Mouse (Mus musculus) urinary bladder, postnatal 14 days (tissue): Measurements from ENCODE around the gene Stag3.
A peak's percentile ranks its signal among the peaks of the same experiment; 100 is the strongest.

ENCODE experiments used
- DNase-seq: peaks from one replicate; pipeline ENCODE4 v3.0.0; 2021; ENCODE audit warnings: low spot score

Stag3 gene

DNA sequence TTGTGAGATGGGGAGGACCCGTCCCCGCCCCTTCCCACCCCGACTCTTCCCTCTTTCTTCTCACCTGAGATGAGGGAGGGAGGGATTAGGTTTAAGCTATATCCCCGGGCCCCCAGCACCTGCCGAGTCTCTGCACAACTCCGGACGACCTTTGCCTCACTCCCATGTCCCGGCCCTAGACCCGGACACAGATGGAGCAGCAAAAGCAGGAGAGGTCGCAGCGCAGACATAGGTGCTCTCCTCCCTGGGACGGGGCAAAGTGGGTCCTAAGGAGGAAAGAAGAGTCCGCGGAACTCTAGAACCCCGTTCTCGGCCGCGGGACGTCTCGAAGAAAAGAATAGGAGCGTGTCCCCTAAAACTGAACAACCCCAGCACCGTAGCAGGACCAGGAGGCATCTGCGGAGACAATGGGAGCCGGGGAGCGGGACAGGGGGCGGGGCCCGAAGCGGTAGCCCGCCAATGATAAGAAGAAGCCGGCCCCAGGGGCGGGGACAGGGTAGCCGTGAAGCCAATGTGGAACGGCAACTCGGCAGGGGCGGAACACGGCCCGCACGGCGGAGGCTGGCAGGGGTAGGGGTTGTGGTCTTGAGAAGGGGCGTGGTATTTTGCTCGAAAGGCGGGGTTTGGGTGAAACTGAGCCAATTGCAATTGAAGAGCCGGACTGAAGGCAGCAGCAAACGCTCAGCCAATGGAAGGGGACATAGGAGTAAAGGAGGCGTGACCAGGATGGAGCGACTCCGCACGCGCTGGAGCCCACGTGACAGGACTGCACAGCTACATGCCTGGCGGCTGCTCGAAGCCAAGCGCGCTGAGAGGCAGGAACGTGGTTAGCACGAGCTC is at the start of gene Stag3, which contains the start of the genes Gm43720 and Gpc2:
Gene Stag3 (plus strand): TSS at position 656 of the 840 bp plus-strand sequence.
Gene Gm43720 (minus strand): TSS at position 374 of the 840 bp plus-strand sequence.
Gene Gpc2 (minus strand): TSS at position 421 of the 840 bp plus-strand sequence.
- peak; percentile 87 for DNase-seq

DNA sequence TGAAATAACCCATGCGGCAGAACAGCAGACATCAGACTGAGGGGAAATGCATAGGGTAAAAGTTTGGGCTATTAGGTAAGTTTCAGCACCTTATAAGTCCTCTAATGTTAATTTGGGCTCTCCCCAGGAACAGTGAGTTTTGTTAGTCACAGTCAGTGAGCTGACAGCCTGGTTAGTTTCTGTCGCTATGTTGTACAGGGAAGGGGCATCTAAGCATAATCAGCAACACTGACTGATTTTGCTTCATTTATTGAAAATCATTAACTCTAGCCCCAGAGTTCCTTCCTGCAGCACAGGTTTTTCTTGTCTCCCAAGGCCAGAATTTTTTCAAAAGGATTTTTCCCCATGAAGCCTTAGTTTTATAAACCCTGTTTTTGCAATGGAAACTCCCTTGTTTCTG is 46.3 kb upstream of the Stag3 start:
- DNase-seq: no peak

DNA sequence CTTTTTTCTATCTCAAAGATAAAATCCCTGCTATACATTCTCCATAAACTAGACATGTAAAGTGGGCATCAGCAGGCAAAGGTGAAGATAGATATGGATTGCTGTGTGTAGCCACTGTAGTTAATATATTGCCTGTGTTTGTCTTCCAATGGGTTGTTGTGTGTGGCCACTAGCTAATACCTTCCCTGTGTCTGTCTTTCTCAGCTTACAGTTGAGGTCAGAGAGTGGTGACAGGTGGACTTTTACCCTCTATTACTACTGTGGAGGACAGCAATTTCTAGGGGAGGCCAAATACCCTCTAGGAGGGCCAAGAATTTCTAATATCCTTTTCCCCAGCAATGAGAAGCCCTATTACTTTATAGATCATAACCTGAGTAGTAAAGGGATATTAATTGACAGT is 45.8 kb upstream of the Stag3 start:
- no peak for DNase-seq

DNA sequence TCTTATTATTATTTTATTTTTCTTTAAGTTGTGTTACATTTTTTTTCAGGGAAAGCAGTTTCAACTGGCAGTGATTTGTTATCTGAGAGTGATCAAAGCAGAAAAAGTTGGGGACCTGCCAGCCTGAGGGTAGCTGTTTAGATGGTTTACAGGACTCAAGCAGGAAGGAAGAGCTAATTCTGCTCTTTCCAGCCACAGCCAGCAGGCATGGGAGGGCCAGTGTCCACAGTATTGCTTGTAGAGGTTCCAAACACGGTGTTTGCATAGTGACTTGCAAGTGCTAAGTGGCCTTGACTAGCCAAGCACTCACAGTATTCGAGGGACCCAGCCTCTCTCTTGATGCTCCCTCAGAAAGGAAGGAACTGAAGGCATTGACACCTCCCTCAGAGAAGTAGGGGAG is 38.5 kb upstream of the Stag3 start:
- DNase-seq: no peak

DNA sequence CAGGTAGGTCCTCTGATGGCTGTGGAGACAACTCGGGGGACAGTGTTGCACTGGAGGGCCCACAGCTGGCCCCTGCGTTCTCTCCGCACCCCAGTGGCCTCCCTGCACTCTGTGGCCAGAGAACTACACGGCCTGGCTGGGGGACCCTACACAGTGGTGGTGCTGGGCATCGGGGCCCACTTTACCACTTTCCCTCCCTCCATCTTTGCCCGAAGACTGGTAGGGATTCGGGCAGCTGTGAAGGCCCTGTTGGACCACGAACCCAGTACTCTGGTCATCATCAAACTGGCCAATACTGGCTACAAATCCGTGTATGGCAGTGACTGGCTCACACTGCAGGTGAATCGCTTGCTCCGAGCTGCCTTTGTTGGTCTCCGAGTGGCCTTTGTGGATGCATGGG is 28.9 kb upstream of the Stag3 start:
- no peak for DNase-seq

DNA sequence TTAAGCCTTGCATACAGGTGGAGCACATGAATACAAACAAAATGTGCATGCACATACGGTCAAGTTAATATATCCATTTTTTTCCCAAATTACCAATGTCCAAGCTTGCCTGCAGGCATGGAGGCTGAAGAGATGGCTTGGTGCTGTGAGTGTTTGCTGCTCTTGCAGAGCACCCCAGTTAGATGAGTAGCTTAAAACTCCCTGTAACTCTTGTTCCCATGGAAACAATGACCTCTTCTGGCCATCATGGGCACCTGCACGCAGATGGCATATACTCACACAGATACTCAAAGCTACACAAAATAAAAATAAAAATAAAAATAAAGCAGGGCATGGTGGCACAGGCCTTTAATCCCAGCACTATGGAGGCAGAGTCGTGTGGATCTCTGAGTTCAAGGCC is 27.0 kb upstream of the Stag3 start:
- no peak for DNase-seq

DNA sequence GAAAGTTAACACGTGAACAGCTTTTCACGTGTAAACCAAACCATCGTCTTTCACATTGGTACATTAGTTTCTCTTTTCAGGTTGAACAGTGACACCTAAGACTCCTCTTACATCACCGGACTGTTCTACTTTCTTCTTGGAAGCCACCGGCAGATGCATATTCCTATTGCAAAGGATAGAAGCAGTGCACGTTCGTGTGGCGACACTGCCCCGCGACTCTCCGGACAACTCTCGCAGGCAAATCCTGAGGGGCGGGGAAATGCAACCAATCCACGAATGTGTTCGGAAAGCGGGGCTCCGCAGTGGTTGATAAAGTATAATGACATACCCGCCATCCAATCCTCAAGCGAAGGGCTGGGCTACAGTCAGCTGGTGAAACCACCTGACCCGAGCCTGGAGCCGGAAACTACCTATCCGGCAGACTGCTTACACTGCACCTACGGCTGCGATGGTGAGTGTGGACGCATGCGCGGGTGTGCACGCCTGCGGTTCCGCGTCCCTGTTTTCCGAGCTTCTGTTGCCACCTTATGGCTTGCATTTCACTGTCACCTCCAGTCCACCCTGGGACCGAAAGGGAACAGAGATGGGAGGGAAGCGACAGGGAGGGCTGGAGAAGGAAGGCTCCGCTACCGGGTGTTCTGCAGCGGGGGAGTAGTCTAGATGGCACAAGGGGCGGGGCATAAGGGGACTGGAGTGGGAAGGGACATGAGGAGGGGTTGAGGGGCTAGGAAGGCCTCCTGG is 24.5 kb upstream of the Stag3 start, which contains the start of gene Lamtor4:
Gene Lamtor4 (plus strand): TSS at position 130 of the 741 bp plus-strand sequence.
- DNase-seq: peak; percentile 95

DNA sequence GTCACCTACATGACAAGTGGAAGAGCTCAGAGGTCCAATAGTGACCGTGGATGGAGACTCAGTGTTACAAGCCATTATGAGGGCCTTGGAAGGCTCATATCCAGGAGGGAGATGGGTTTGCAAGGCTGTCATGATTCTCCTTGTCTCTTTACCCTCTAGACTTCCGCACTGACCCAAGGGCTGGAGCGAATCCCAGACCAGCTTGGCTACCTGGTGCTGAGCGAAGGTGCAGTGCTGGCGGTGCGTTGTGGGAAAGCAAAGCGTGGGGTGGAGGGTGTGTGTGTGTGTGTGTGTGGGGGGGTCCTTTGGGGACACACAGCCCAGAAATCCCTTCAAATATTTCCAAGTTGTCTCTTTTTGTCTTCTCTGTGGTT is 24.0 kb upstream of the Stag3 start:
- DNase-seq: no peak

DNA sequence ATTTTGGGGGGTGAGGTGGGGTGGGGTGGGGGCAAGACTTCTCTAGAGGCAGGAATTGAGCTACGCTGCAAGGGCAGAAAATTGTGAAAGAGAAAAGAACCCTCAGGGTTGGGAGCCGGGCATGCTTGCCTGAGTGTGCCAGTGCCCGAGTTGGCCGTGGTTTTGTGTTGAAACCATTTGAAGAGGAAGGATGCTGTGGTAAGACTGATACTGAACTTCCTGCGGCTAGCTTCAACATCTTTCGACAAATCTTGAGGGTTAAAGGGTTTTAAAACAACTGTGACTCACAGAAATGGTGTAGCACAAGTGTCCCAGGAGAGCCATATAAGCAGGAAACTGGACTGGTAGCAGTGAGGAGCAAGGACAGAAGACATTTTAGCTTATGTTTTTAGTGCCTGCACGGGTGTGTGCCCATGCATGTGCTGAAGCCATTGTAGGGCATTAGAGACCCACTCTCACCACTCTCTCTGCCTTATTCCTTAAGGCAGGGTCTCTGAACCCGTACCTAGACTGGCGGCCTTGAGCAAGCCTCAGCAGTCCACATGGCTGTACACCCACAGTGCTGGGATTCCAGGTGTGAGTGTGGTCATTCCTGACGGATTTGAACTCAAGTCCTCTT is 23.0 kb upstream of the Stag3 start:
- no peak for DNase-seq

DNA sequence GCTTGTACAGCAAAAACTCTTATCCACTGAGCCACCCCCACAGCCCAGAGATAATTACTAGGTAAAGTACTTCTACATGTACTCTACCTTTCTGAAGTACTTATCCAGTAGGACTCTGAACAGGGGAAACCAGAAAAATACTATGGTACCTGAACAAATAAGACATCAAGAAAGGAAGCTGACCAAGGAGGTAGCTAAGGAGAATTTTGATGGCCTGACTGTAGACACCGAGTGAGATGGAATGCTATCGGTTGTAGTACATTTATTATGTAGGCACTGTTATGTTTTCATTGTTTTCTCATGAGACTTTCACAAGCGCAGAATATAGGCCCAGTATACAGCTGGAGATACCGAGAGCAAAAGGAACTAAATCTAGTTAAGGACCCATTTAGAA is 22.5 kb upstream of the Stag3 start:
- DNase-seq: no peak

DNA sequence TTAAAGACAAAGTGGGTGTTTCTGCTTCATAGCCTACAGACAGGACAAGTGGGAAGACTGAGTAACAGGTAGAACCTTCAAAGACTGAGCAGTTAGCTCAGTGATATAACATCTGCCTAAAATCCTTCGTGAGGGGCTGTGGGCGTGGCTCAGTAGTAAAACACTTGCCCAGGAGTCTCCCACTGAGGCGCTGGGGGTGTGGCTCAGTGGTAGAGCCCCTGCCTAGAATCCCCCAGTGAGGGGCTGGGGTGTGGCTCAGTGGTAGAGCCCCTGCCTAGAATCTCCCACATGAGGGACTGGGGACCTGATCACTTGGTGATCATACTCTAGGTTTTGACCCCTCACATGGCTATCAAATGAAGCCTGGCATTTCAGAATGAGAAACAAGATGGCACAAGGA is 22.0 kb upstream of the Stag3 start:
- DNase-seq: no peak

DNA sequence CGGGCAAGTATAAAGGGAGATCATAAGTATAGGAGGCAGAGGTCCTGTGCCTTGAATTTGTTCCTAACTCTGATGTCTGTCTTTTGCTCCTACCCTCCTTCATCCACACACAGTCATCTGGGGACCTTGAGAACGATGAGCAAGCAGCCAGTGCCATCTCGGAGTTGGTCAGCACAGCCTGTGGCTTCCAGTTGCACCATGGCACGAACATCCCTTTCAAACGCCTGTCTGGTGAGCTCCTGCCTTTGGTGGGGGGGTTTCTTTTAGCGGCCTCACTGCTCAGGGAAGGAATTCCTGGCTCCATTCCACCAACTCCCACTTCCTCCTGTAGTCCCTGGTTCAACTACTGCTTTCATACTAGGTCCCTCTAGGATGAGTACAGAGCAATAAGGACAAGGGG is 21.5 kb upstream of the Stag3 start:
- no peak for DNase-seq

DNA sequence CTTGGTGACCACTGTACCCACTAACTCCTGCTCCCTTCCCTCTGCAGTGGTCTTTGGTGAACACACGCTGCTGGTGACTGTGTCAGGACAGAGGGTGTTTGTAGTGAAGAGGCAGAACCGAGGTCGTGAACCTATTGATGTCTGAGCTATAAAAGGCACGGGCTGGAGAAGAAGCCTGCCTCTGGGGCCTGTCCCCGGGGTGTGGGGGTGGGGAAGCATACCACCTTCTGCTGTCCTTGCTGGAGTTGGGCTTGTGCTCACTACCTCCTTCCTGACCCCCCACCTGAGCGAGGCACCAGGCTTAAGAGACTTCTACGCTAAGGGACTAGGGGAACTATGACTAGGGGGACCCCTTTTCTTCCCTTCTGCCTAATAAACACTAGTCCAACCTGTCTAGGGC is 21.0 kb upstream of the Stag3 start:
- no peak for DNase-seq

DNA sequence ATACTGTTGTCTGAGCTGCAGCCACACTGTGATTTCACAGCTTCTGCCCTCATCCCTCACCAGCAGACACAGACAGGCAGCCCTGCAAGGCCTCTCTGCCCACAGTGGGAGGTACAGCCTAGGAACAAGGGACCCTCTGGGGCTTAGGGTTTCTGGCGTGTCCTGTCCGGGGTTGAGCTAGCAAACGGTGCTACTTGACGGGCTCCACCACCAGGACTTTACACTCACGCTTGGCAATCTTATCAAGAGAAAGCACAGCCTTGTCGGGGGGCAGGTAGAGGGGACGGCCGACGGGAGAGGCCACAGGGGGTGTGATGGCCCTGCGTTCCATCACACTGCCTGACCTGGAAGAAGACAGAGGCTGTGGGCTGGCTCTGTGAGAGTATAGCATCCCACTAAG is 20.0 kb upstream of the Stag3 start:
- no peak for DNase-seq

DNA sequence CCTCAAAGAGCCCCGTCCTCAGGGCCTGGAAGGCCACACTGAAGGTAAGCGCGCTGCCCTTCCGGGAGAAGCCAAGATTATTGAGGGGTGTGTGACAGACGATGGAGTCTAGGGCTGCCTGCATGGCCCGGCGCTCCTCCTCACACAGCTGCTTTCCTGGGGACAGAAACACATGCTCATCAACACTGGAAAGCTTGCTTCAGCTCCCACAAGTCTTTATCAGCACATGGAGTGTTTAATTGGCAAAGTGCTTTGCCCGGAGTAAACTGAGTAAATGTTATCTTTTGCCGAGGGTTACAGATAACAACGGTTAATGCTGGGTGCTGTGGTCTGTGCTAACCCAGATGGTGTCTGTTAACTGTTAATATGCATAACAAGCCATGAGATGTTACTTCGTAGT is 19.2 kb upstream of the Stag3 start:
- no peak for DNase-seq

DNA sequence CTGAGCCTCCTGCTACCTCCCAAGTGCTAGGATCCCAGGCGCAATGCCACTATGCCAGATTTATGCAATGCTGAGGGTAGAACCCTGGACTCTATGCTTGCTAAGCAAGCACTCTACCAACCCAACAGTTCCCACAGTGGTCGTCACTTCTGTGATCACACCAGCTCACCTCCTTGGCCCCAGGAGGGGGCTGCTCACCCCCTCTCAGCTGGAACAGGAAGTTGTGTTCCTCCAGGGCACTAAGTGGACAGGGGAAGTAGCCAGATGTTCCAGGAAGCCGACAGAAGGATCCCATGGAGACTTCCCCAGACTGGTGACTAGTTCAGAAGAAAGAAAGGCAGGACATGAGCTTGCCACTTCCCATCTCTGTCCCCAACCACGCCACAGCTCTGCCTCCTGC is 18.0 kb upstream of the Stag3 start:
- no peak for DNase-seq

DNA sequence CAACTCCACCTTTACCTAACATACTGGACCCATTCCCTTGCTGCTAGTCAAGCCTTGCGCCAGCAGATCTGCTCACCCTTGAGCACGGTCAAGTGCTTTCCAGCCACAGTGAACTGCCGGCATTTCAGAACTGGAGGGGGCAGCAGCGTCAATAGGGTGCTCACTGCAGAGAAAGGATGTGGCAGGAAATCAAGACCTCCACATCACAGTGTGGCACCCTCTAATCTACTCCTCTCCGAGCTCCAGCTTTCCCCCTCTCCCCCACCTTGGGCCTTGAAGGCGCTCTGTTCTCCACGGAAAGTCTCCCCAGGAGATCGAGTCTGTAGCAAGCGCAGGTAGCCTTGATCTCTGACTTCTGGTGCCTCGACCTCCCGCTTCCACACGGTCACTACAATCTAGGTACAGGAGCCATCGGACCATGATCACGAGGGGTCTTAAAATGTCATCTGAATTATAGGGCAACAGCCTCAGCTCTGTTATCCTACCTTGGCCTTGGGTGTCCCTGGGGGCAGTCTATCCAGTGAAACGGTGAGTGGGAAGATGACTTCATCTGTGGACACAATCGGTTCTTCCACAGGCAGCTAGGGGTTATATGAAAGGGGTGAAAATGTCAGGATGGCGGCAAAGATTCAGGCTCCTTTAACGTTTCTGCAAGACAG is 17.3 kb upstream of the Stag3 start:
- no peak for DNase-seq

DNA sequence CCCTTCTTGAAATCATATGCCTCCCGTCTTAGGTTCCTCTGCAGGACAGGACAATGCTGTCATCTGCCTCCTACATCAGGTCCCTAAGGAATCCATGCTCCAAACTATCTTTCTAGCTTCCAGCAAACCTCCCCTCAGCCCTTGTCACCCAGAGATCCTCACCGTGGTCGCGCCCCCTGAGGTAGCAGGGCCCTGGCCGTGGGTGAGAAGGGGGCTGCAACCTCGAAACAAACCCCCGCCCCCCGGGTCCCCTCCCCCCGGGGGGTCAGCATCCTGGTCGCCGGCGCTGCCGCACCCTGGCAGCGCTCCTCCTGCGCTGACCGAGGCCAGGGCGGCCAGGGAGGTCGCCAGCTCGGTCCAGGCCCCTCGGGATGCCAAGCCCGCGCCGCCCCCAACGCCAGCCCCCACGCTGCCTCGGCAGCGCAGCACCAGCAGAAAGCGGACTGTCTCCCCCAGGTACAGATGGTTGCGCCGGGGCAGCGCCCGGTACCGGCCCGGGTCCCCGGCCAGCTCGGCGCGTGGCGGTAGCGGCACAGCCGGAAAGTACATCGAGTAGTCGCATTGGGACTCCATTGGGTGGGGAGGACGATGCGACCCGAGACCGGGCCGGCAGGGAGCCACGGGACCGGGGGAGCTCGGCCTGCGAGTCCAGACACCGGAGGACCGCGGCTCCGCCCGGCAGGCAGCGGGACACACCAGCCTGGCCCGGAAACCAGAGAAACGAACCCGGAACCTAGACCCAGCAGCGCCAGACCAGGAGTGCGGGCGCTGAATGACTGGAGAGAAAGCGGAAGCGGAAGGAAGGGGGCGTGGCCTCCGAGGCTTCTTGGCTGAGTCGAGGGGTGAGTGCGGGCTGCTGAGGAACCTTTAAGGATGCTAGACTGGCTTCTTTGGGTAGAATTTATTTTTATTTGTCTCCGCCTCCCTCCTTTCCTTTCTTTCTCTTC is 16.5 kb upstream of the Stag3 start, which contains the start of gene BC037034:
Gene BC037034 (minus strand): TSS at position 774 of the 947 bp plus-strand sequence.
- DNase-seq: peak; percentile 94

DNA sequence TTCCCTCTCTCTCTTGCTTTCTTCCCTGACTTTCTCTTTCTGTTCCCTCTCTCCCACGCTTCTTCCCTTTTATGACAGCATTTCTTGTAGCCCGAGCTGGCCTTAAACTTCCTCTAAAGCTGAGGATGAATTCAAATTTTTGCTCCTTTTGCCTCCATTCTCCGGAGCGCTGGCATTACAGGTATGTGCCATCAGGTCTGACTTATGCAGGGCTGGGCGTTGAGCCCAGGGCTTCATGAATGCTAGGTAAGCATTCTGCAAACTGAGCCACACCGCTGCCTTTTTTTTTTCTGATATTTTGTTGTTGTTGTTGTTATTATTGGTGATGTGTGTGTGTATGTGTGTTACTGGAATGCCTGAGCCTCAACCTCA is 15.8 kb upstream of the Stag3 start:
- no peak for DNase-seq

DNA sequence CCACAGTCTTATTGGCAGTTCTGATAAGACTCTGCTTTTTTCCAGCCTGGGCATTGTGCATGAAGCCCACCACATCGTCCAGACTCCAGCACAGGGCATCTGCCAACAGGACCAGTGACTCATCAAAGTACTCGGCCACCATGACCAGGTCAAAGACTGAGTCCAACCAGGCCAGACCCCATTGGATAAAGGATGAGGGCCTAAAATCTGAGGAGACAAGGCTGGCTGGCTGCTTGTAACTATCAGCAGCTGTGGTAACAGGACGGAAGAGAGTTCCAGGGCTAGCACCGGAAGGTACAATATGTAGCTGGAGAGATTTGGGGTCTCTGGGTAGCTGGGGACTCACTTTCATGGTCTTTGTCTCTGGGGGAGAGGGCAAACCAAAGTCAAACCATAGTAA is 14.3 kb upstream of the Stag3 start:
- no peak for DNase-seq

DNA sequence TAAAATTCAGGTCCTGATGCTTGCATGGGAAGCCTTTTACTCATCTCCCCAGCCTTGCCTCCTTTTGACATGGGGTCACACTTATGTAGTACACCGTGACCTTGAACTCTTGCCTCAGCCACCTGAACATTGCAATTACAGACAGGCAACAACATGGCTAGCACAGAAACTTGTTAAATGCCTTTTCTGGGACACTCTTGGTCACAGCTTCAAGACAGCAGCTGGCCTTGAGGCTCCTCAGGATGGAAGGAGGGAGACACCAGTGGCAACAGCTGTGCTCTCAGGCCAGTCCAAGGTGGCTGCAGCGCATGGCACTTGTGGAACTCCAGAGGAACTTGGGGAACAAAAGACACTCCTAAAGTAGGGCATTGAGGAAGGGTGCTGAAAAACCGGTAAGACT is 12.9 kb upstream of the Stag3 start:
- no peak for DNase-seq
